Mouse (Mus musculus) CH12.LX (cell line): ENCODE results near the gene Tlr9. TPM values are rescaled to one million over a fixed set of nuclear protein-coding genes. Genes with fewer than 3 reads are reported as not detected.

Experiments
- DNase-seq: peaks from one replicate; pipeline ENCODE4 v3.0.0-alpha.2; 2013; ENCODE audit errors: extremely low read depth
- H3K27ac ChIP-seq: 2 replicates; pipeline ENCODE4 v1.5.1; 2012; ENCODE audit warnings: low read depth, mild to moderate bottlenecking, control low read depth, moderate library complexity; ENCODE audit not compliant: insufficient read depth
- H3K27me3 ChIP-seq: replicated peaks from 2 replicates; pipeline ENCODE3; 2012; ENCODE audit warnings: inconsistent platforms
- H3K36me3 ChIP-seq, 2 experiments: replicated peaks in 1 of 2; 2 replicates each; pipeline versions ENCODE3 to v1.6.1; 2012; ENCODE audit warnings: inconsistent platforms in 1 of 2, low read length in 1 of 2, mild to moderate bottlenecking in 1 of 2, mixed read lengths in 1 of 2, moderate library complexity in 1 of 2; ENCODE audit not compliant: control insufficient read depth in 1 of 2, insufficient read depth in 1 of 2
- H3K4me1 ChIP-seq, 2 experiments: 2 replicates each; pipeline ENCODE4 v1.6.1; 2012; ENCODE audit warnings: inconsistent platforms in 1 of 2, moderate library complexity in 1 of 2; ENCODE audit not compliant: insufficient read depth in 2 of 2, control insufficient read depth in 1 of 2
- H3K4me2 ChIP-seq: 2 replicates; pipeline ENCODE4 v1.6.1; 2012; ENCODE audit warnings: low read depth, mild to moderate bottlenecking, control low read depth; ENCODE audit not compliant: poor library complexity, insufficient read depth, severe bottlenecking
- H3K4me3 ChIP-seq, 3 experiments: fragments of 150-350 bp in 1 of 3; sonication (generic) in 1 of 3; replicated peaks in 1 of 3; 2 replicates each; pipeline versions ENCODE3 to v1.5.1; 2011 to 2012; ENCODE audit warnings: low read depth in 2 of 3, low read length in 2 of 3, mild to moderate bottlenecking in 2 of 3, moderate library complexity in 2 of 3, control low read depth in 1 of 3, improper control_type of control experiment in 1 of 3, inconsistent platforms in 1 of 3, mixed read lengths in 1 of 3; ENCODE audit not compliant: poor library complexity in 1 of 3
- H3K79me2 ChIP-seq: replicated peaks from 2 replicates; pipeline ENCODE4 v1.6.1; 2012; ENCODE audit warnings: mild to moderate bottlenecking, moderate library complexity; ENCODE audit not compliant: control insufficient read depth, poor library complexity, insufficient read depth, severe bottlenecking; ENCODE audit errors: extremely low read depth
- H3K9ac ChIP-seq: 2 replicates; pipeline ENCODE4 v1.6.1; 2012; ENCODE audit warnings: low read depth, mild to moderate bottlenecking, control low read depth, moderate library complexity; ENCODE audit not compliant: insufficient read depth
- H3K9me3 ChIP-seq: replicated peaks from 2 replicates; pipeline ENCODE3; 2012; ENCODE audit warnings: low read length, inconsistent platforms, mixed read lengths
- BHLHE40 ChIP-seq: IDR thresholded peaks from 2 replicates; pipeline ENCODE4 v1.6.1; 2011; ENCODE audit warnings: mild to moderate bottlenecking, low read depth, low read length, improper control_type of control experiment
- CHD1 ChIP-seq: IDR thresholded peaks from 2 replicates; pipeline ENCODE4 v1.6.1; 2012; ENCODE audit warnings: low read depth, low read length, improper control_type of control experiment, inconsistent platforms
- CTCF ChIP-seq, 2 experiments: IDR thresholded peaks in 1 of 2; conservative IDR thresholded peaks in 1 of 2; 2 replicates each; pipeline ENCODE4 v1.5.1; 2011 to 2012; ENCODE audit warnings: low read depth in 2 of 2, low read length in 2 of 2, improper control_type of control experiment in 1 of 2, inconsistent platforms in 1 of 2, mild to moderate bottlenecking in 1 of 2, moderate library complexity in 1 of 2
- EP300 ChIP-seq: IDR thresholded peaks from 2 replicates; pipeline ENCODE4 v1.6.1; 2011; ENCODE audit warnings: low read length, improper control_type of control experiment
- ETS1 ChIP-seq: conservative IDR thresholded peaks from 2 replicates; pipeline ENCODE4 v1.6.1; 2012; ENCODE audit warnings: low read depth, mild to moderate bottlenecking, inconsistent platforms, low read length, improper control_type of control experiment, moderate library complexity
- GABPA ChIP-seq: IDR thresholded peaks from 2 replicates; pipeline ENCODE4 v1.6.1; 2012; ENCODE audit warnings: low read depth, low read length, improper control_type of control experiment, inconsistent platforms; ENCODE audit not compliant: insufficient replicate concordance
- IRF4 ChIP-seq: IDR thresholded peaks from 2 replicates; pipeline ENCODE4 v1.6.1; 2014; ENCODE audit warnings: low read depth, mild to moderate bottlenecking, inconsistent platforms, low read length, improper control_type of control experiment
- MAFK ChIP-seq: IDR thresholded peaks from 2 replicates; pipeline ENCODE4 v1.6.1; 2011; ENCODE audit warnings: low read length, improper control_type of control experiment; ENCODE audit not compliant: insufficient replicate concordance
- MAX ChIP-seq: IDR thresholded peaks from 2 replicates; pipeline ENCODE4 v1.6.1; 2011; ENCODE audit warnings: low read length, improper control_type of control experiment
- MAZ ChIP-seq: IDR thresholded peaks from 2 replicates; pipeline ENCODE4 v1.6.1; 2012; ENCODE audit warnings: low read depth, mild to moderate bottlenecking, inconsistent platforms, low read length, improper control_type of control experiment, moderate library complexity
- MEF2A ChIP-seq: IDR thresholded peaks from 2 replicates; pipeline ENCODE4 v1.6.1; 2014; ENCODE audit warnings: low read depth, mild to moderate bottlenecking, inconsistent platforms, low read length, improper control_type of control experiment, borderline replicate concordance
- MYC ChIP-seq: IDR thresholded peaks from 2 replicates; pipeline ENCODE4 v1.6.1; 2011; ENCODE audit warnings: low read depth, mild to moderate bottlenecking, improper control_type of control experiment, low read length
- NRF1 ChIP-seq: IDR thresholded peaks from 2 replicates; pipeline ENCODE4 v1.6.1; 2014; ENCODE audit warnings: low read depth, mild to moderate bottlenecking, inconsistent platforms, low read length, improper control_type of control experiment, moderate library complexity
- PAX5 ChIP-seq: IDR thresholded peaks from 2 replicates; pipeline ENCODE4 v1.6.1; 2012; ENCODE audit warnings: low read length, inconsistent platforms, mixed read lengths
- POLR2A ChIP-seq: IDR thresholded peaks from 2 replicates; pipeline ENCODE4 v1.6.1; 2011; ENCODE audit warnings: low read depth, mild to moderate bottlenecking, improper control_type of control experiment, low read length
- RAD21 ChIP-seq: IDR thresholded peaks from 2 replicates; pipeline ENCODE4 v1.6.1; 2011; ENCODE audit warnings: low read depth, mild to moderate bottlenecking, low read length, improper control_type of control experiment, moderate library complexity
- RCOR1 ChIP-seq: conservative IDR thresholded peaks from 2 replicates; pipeline ENCODE4 v1.6.1; 2012; ENCODE audit warnings: low read depth, mild to moderate bottlenecking, inconsistent platforms, low read length, improper control_type of control experiment
- SIN3A ChIP-seq: IDR thresholded peaks from 2 replicates; pipeline ENCODE4 v1.6.1; 2012; ENCODE audit warnings: low read length, improper control_type of control experiment, inconsistent platforms
- SMC3 ChIP-seq: IDR thresholded peaks from 2 replicates; pipeline ENCODE4 v1.6.1; 2011; ENCODE audit warnings: low read depth, low read length, improper control_type of control experiment
- TBP ChIP-seq: conservative IDR thresholded peaks from 2 replicates; pipeline ENCODE4 v1.6.1; 2011; ENCODE audit warnings: low read depth, low read length, improper control_type of control experiment
- TCF12 ChIP-seq: IDR thresholded peaks from 2 replicates; pipeline ENCODE4 v1.6.1; 2014; ENCODE audit warnings: low read depth, mild to moderate bottlenecking, inconsistent platforms, low read length, improper control_type of control experiment
- UBTF ChIP-seq: IDR thresholded peaks from 2 replicates; pipeline ENCODE4 v1.6.1; 2012; ENCODE audit warnings: low read depth, mild to moderate bottlenecking, inconsistent platforms, low read length, improper control_type of control experiment, moderate library complexity
- USF2 ChIP-seq: conservative IDR thresholded peaks from 2 replicates; pipeline ENCODE4 v1.6.1; 2011; ENCODE audit warnings: low read depth, low read length, improper control_type of control experiment
- ZC3H11A ChIP-seq: IDR thresholded peaks from 2 replicates; pipeline ENCODE4 v1.6.1; 2012; ENCODE audit warnings: low read depth, mild to moderate bottlenecking, inconsistent platforms, low read length, improper control_type of control experiment
- ZMIZ1 ChIP-seq: IDR thresholded peaks from 2 replicates; pipeline ENCODE4 v1.6.1; 2012; ENCODE audit warnings: low read depth, mild to moderate bottlenecking, inconsistent platforms, low read length, improper control_type of control experiment
- dilution Hi-C: fragments of 300-500 bp; cut with MboI; formaldehyde crosslinking; loops from 2 replicates; pipeline ENCODE4 v1.14.3; 2020; ENCODE audit warnings: low sequenced_read_pairs; ENCODE audit not compliant: extremely low pct_unique_long_range_greater_than_20kb, extremely low pct_ligation_motif_present
- in situ Hi-C: fragments of 300-500 bp; cut with MboI; formaldehyde crosslinking; loops from 3 replicates; pipeline ENCODE4 v1.14.3; 2019; ENCODE audit warnings: low sequenced_read_pairs, low pct_ligation_motif_present, low pct_unique_long_range_greater_than_20kb, mixed read lengths
- polyA plus RNA-seq: library from polyadenylated mRNA; unstranded; fragments of >175 nt; gene quantifications from 2 replicates; pipeline ENCODE4 v1.2.1, GENCODE M21; 2012; ENCODE audit warnings: low read depth; ENCODE audit not compliant: insufficient read length
- total RNA-seq, 2 experiments: library from RNA; depleted of rRNA; stranded (reverse); fragments of 300-350 nt in 1 of 2; fragments of >200 nt in 1 of 2; gene quantifications; 2 replicates each; pipeline ENCODE4 v1.2.3; 2012 to 2014

Tlr9 gene
- total and polyA plus RNA-seq, 3 experiments, result 1.0 to 12.5 (median 1.4) TPM

DNA sequence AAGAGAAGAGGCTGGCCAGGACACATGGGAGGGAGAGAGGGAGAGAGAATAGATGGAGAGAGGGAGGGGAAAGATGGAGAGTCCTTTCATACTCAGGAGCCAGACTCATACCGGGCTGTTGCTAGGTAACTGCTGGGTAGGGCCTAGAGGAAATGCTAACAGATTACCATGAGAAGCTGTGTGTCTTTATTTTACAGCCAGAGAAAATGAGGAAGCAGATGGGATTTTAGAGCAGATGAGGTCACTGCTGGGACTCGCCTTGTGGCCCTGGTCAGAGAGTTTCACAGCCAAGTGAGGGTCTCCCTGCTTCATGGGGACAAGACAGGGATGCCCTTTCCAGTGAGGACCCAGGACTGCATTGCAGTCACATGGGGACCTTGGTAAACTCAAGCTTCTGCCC lies 47.5 kb downstream of the Tlr9 start:
- no peak for DNase-seq
- H3K27ac ChIP-seq, result no peak overlapping the region
- in situ Hi-C loops, result loop anchor here (10.0 kb wide), 1 partner anchor 105 kb away; no protein-coding TSS in a partner anchor
- H3K4me3 ChIP-seq, result no peak overlapping the region
- no peak overlapping the region for H3K4me2 ChIP-seq
- H3K4me1 ChIP-seq, result peaks cover 20 to 42% of the 10 kb centered on the region in 2 experiments
- H3K9me3 ChIP-seq, result no peaks in the 10 kb centered on the region
- dilution Hi-C loops, result no loop called here
- no peaks in the 10 kb centered on the region for H3K27me3 ChIP-seq
- no peaks in the 10 kb centered on the region for H3K36me3 ChIP-seq
- TF ChIP-seq IRF4 (no peak), SIN3A (no peak), EP300 (no peak), MAX (no peak), NRF1 (no peak), ZC3H11A (no peak), MEF2A (no peak)
- H3K9ac ChIP-seq, result no peak overlapping the region
- no peaks in the 10 kb centered on the region for H3K79me2 ChIP-seq

GRCm38 (mm10) chr9:106270656-106271055 lies 48.3 kb downstream of the Tlr9 start:
- Histone ChIP-seq H3K4me2 (no peak overlapping the region), H3K36me3 (no peaks in the 10 kb centered on the region), H3K4me3 (no peak overlapping the region), H3K9me3 (no peaks in the 10 kb centered on the region), H3K27me3 (no peaks in the 10 kb centered on the region), H3K4me1 (peaks cover 24 to 50% of the 10 kb centered on the region in 2 experiments), H3K27ac (no peak overlapping the region), H3K79me2 (no peaks in the 10 kb centered on the region), H3K9ac (no peak overlapping the region)
- dilution Hi-C loops (no loop called here), in situ Hi-C loops (loop anchor here (10.0 kb wide), 1 partner anchor 106 kb away; no protein-coding TSS in a partner anchor)
- TF ChIP-seq TCF12, result no peak
- no peak for TF ChIP-seq GABPA
- no peak for TF ChIP-seq POLR2A
- no peak for TF ChIP-seq RAD21
- TF ChIP-seq CTCF (conservative IDR thresholded peaks at IDR 0.05 in 1 of 2, IDR thresholded peaks at IDR 0.05 in 1 of 2; ENCODE audit: low read depth in 2 of 2, low read length in 2 of 2), result no peak
- TF ChIP-seq MYC, result no peak
- TF ChIP-seq BHLHE40, result no peak
- no peak for TF ChIP-seq MAX
- TF ChIP-seq PAX5, result no peak
- TF ChIP-seq RCOR1, result no peak
- no peak for TF ChIP-seq UBTF
- TF ChIP-seq SMC3, result no peak
- no peak for TF ChIP-seq USF2
- no peak for TF ChIP-seq MAFK
- no peak for TF ChIP-seq ETS1
- TF ChIP-seq CHD1, result no peak
- no peak for TF ChIP-seq MAZ
- no peak for TF ChIP-seq TBP
- TF ChIP-seq ZMIZ1, result no peak
- no peak for DNase-seq
